Mouse (Mus musculus): ENCODE data around the gene Tnrc18. TPM values are rescaled to one million over a fixed set of nuclear protein-coding genes. Genes with fewer than 3 reads are reported as not detected.

Gene Tnrc18
- total RNA-seq, 1 experiment from 2014 or later: 123 TPM

DNA sequence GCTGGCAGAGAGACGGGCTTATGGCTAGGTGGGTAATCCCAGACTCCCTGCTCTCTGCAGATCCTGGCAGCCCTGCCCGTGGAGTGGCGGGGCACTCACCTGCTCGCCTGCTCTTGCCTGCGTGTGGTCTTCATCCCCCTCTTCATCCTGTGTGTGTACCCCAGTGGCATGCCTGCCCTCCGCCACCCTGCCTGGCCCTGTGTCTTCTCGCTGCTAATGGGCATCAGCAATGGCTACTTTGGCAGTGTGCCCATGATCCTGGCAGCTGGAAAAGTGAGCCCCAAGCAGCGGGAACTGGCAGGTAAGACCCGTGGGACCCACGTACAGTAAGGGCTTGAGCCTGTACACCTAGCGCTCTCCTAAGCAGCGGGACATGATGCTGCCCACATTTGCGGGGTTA, 97.6 kb downstream of the Tnrc18 start:
- no peak for DNase-seq

DNA sequence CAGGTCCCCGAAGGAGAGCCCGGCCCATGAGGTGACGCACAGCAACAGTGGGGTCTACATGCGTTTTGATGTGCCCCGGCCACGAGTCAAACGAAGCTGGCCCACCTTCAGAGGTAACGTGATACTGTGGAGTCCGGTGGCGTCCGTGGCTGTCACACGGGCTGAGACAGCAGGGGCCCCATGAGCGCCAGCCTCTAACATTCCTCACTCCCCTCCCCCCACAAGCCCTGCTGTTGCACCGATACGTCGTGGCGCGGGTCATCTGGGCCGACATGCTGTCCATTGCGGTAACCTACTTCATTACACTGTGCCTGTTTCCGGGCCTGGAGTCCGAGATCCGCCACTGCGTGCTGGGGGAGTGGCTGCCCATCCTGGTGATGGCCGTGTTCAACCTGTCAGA, 99.0 kb downstream of the Tnrc18 start:
- no peak for DNase-seq

DNA sequence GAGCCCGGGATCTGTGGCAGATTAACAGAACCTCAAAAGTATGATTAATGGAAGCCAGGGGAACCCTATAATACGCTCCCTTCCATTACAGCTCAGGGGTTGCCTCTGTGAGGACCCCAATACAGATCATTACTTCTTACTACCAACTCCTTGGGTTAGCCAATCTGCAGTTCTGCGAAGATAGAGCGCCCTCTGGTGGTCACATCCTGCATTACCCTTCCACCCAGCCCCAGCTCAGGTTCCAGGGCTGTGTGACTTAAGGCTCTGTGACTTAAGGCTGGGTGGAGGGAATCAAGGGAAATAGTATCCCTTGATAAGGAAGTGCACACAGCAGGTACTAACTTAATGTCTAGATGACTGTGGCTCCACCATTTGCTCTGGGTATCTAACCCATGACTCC, 99.4 kb downstream of the Tnrc18 start:
- DNase-seq: peak; percentile 87

- DNase-seq: no peak
Measured at GRCm38 (mm10) chr5:142716056-142716455, 101.4 kb downstream of the Tnrc18 start.

DNA sequence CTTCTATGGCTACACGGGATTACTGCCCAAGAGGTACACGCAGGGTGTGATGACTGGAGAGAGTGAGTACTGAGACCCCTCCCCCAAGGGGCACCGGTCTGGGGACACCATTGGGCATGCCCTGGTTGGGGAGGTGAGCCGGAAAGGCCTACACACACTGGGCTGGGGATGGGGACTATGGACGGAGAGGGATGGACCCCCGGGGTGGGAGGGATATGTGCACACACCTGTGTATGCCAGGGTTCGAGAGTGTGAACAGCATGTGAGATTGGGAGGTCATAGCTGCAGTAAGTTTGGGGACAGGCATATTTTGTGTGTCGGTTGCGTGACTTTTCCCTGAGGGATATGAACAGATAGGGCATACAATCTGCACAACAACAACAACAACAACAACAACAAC, 102.4 kb downstream of the Tnrc18 start:
- DNase-seq: no peak

DNA sequence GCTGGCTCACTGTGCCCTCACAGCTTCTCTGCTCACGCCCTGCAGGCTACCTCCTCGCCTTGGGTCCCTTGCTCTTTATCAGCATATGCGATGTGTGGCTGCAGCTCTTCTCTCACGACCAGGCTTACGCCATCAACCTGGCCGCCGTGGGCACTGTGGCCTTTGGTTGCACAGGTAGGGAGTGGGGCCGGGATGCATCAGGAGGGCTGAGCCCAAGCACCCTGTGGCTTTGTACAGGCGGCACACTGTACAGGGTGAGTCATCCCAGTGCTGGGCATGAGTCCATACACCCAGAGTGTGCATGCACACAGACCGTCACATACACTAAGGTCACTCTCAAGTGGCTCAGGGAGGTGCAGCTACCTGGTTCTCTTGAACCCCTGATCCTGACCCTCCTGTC, 103.5 kb downstream of the Tnrc18 start:
- DNase-seq: peak; percentile 73

GRCm38 (mm10) chr5:142712373-142712772, 105.1 kb downstream of the Tnrc18 start:
- DNase-seq: no peak

DNA sequence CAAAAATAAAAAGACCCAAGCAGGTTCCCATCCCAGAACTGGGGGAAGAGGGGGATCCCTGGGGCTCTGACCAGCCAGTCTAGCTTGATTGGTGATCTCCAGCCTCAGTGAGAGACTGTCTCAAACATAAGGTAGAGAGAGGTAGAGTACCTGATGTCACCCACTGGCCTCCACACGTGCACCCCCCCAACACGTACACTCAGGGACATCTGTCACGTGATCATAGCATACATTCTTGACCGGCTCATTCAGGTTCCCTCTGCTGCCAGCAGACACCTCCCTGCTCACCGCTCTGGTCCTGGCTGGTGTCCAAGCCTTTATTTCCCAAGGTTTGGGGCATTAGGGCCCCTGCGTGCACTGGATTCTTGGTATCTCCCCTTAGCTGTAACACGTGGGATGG, 108.0 kb downstream of the Tnrc18 start:
- DNase-seq: no peak

- DNase-seq: no peak
Measured at GRCm38 (mm10) chr5:142707709-142708108, 109.8 kb downstream of the Tnrc18 start.

- DNase-seq: peak; percentile 30
Measured at GRCm38 (mm10) chr5:142703569-142703968, 113.9 kb downstream of the Tnrc18 start.

DNA sequence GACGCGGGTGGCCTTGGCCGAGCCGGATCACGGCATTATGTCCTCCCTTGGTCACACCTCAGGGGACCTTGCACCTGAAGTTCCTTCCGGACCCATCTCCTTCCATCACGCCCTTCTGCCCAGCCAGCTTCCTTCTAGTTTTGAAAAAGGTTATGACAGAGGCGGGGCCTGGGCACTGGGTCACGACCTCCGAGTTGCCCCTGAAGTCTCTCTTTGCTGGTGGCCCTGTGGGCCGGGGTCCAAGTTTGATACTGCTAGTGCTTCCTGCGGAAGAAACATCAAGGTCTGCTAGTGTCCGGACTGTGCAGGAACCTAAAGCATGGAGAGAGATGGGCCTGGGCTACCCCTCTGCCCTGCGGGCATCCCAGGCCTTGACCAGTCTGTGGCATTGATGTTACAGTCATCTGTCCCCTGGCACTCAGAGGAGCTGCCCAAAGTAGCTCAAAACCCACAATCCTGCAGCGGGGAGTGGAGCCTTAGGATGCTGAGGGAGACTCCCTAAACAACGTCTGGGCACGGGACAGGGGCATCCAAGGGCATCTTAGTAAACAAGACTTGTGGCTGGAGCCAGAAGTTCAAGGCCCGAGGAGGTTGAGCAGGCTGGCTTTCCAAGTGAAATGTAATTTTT, 114.8 kb downstream of the Tnrc18 start:
- DNase-seq: no peak

GRCm38 (mm10) chr5:142701651-142702510, 115.6 kb downstream of the Tnrc18 start:
- DNase-seq: peak; percentile 55

DNA sequence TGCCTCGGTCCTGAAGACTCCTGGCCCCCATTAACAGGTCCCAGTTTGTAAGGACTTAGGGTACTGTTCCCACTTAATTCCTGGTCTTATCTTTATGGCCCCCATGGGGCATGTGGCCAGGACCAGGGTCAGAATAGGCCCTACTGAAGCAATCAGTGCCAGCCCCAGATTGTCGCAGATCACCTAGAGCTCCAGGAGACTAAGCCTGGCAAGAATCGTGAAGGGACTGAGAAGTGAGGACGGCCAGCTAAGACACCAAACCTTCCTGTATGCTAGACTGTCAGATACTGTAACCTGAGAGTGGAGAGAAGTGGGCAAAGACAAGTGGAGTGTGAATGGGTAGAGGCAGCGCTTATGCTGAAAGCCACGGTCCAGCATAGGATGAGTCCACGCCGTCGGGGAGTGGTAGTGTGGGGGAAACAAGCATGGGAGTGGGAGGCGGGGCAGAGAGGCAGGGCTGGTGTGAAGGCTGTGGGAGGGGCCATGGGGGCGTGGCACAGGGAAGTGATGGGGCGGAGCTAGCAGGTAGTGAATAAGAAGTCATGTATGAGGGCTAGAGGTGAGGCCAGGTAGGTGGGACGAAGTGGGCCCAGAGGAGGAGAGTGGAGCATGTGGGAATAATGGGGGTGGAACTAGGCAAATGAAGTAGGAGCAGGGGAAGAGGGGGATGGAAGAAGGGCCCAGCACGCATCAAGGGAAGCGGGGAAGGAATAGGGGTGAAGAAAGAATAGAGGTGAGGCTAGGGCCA, 116.4 kb downstream of the Tnrc18 start:
- DNase-seq: no peak

DNA sequence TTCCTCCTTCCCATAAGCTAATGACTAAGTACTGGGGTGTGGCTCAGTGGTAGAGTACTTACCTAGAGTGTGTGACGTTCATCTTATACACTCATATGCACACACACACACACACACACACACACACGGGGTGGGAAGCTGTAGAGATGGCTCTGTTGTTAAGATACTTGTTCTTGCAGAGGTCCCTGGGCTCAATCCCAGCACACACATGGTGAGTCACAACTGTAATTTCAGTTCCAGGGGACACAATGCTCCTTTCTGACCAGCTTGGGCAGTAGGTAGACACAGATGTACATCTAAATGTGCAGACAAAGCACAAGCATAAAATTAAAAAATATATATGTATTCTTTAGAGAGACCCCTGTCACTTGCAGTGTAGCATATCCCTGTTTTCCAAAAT, 119.7 kb downstream of the Tnrc18 start:
- no peak for DNase-seq

- no peak for DNase-seq
Measured at GRCm38 (mm10) chr5:142696865-142697264, 120.6 kb downstream of the Tnrc18 start.

DNA sequence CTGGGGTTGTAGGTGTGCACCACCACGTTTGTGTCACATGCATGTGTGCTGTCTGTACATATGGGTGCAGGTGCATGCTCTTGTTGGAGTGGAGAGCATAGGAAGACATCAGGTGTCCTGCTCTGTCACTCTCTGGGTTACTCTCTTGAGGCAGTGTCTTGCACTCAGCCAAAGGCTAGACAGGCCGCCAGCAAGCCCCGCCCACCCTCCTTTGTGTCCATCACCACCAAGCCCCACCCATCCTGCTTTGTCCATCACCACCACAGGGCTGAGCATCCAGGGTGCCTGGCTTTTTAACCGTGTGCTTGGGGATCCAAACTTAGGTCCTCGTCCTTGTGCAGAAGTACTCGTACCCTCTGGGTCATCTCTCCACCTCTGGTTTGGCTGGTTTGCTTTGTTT, 121.2 kb downstream of the Tnrc18 start:
- DNase-seq: no peak

DNA sequence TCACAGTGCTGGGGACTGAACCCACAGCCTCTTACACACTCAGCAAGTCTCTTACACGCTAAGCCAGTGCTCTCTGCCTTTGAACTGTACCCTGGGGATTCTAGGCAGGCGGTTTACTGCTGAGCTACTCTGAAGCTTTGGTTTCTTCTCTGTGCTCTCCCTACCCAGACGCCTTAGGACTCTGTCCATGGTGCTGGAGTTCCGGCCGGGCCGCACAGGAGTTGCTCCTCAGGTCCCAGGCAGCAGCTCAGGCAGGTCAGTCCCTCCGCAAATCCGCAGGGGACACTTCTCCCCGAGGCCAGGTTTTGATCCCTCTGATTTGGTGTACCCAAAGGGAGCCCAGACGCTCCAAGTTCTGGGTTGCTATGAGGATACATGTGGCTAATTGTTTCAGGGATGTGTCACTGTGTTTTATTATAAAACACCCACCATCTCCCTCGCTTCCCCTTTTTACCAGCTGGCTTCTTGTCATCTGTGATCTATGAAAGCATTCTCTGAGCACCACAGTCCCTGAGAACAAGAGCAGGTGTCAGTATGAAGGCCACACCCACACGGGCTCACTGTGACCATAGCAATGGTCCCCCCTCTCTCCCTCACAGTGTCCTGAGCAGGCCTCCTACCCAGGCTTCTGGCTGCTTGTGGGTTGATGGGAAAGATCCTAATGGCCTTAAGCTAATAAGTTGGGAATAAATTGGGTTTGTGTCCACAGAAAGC, 122.7 kb downstream of the Tnrc18 start:
- DNase-seq: peak; percentile 75

GRCm38 (mm10) chr5:142693738-142694430, 123.6 kb downstream of the Tnrc18 start:
- DNase-seq: peak; percentile 25

- DNase-seq: no peak
Measured at GRCm38 (mm10) chr5:142692971-142693737, 124.3 kb downstream of the Tnrc18 start.

- DNase-seq: no peak
Measured at GRCm38 (mm10) chr5:142692248-142692647, 125.2 kb downstream of the Tnrc18 start, which contains the start of gene Slc29a4. Gene Slc29a4, plus strand, starts transcription at chr5:142692512.

- DNase-seq: no peak
Measured at GRCm38 (mm10) chr5:142690343-142690742, 127.1 kb downstream of the Tnrc18 start.

Data from adrenal gland, postnatal 25 days (tissue).